Mouse (Mus musculus): Measurements from ENCODE around the gene Gm648.
"Not testable (repeated sequence)": the region's sequence is repeated elsewhere in the genome, so short reads cannot be mapped to it uniquely, and the experiment has no call there.

Gm648 gene

DNA sequence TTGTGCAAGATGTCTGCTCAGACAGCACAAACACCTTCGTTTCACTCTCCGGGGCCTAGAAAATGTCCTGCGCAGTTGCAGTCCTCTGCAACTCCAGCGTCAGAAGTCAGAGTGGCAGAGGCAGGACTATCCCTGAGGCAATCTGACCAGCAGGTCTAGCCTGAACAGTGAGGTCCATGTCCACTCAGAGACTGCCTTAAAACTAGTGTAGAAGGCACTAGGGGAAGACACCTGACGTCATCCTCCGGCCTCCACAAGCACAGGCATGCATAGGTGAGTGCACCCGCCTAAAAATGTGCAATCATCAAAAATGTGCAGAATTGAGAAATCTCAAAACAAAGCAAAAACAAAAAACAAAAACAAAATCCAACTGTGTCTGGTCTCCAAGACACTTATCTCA is at the start of gene Gm648:
Gene Gm648, minus strand, starts transcription at position 101 of the 400 bp plus-strand sequence.
- no peak for DNase-seq (ENCODE audit: extremely low spot score, low read depth, low spot score)

DNA sequence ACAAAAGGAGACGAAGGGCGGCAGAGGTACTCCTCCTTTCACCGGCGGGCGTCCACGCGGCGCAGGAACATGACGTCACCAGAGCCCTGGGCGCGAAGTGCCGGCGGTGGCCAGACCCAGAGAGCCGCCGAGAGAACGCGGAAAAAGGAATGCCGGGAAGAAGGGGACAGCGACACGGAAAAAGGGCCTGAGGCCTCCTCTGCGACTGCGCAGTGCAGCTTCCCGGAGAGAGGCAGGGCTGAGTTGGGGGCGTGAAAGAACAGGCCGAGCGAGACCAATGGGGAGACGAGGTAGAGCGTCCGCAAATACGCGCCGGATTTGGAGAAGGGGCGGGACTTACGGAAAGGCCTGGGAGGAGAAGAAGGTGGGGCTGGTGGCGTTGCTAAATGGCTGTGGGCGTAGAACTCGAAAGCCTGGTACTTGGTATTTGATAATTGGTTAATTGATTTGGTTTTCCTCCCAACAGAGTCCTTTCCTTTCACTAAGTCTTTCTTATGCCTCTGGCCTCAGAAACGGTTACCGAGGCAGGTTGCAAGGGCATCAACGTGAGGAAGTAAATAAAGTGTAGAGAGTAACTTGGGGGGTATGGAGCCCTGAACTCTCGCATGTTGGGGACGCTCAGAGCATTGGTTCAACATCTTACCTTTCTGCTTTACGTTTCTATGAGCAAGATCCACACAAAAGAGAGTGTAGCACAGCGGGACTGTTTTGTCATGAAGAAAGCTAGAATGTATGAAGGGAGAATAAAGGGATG is 48.7 kb upstream of the Gm648 start, which contains the start of gene Mmgt1:
Gene Mmgt1, minus strand, starts transcription at position 183 of the 754 bp plus-strand sequence.
- DNase-seq (ENCODE audit: extremely low spot score, low read depth, low spot score) = peak; percentile 74

DNA sequence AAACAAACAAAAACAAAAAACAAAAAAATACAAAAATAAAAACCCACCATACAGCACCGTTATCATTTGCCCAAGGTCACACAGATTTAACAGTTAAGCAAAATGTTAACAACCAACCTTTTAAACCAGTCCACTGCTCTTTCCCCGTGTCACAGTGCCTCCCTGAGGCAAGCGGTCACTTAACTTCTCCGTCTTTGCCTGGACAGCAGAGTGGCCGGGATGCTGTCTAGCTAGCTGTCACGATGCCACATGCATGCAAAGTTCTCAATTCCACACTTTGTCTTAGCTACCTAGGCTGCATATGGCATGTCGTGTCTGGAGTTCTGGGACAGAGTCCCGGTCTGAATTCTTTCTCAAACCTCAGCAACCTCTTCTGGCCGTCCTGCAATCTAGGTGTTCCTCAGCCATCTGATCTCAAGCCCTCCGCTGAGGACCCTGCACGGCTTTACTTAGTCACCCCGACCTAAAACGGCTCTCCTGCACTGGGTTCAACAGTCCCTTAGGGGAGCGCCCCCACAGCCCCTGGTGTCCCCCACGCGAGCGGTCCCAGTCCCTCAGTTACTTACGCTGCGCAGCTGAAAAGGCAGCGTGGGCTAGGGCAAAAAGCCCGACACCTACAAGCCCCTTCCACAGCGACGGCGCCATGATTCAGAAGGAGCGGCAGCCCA is 47.9 kb upstream of the Gm648 start:
- no peak for DNase-seq (ENCODE audit: extremely low spot score, low read depth, low spot score)

DNA sequence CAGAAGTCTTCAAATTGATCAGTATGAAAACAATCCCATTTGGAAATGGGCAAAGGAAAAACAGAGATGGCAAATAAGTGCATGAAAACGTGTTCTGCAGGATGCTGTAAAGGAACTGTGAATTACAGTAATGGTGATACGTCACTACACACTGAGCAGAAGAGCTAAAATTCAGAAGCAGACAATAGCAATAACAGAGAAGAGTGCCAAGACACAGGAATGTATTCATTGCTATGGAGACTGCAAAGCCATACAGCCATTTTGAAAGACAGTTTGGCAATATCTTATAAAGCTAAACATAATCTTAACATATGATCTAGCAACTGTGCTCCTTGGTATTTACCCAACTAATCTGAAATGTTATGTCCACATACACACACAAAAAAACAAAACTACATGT is 28.8 kb upstream of the Gm648 start:
- DNase-seq (ENCODE audit: extremely low spot score, low read depth, low spot score) = no peak

DNA sequence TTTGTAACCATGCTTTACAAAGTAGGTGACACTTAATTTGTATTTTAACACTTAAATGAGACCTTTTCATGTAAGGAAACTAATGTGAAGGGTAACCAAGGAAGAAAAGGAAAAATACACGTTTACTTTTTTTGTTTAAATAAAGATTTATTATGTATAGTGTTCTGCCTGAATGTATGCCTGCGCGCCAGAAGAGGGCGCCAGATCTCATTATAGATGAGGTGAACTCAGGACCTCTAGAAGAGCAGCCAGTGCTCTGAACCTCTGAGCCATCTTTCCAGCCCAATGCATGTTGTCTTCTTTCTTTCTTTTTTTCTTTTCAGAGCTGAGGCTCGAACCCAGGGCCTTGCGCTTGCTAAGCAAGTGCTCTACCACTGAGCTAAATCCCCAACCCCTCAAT is 23.1 kb upstream of the Gm648 start:
- no peak for DNase-seq (ENCODE audit: extremely low spot score, low read depth, low spot score)

DNA sequence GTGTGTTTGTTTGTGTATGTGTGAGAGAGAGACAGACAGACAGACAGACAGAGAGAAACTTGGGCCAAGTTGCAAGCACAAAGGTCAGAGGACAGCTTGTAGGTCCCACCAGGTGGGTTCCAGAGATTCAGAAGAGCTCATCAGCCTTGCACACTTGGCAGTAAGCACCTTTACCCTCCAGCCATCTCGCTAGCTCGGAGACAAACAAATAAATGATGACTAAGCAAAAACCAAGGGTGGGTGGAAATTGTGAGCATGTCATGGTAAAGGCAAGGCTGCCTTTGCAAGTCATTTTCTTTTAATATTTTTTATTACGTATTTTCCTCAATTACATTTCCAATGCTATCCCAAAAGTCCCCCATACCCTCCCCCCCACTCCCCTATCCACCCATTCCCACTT is 4.2 kb upstream of the Gm648 start:
- DNase-seq (ENCODE audit: extremely low spot score, low read depth, low spot score) = no peak

DNA sequence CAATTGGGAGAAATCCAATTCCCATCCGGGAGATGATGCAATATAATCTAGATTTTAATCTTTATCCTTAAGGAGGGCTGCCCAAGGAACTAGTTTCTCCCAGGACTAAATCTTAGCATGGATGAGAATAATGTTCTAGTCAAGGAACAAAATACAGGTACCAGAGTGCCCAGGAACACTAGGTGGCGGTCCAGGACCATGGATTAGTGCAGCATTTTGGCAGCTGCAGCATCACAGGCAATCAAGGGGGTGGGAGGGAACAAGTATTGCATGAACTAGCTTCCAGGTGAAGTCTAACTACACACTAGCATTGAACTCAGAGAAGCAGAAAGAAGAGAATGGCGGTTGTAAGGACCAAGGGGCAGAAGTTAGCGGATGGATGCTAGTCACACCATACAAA is 12.2 kb downstream of the Gm648 start:
- DNase-seq (ENCODE audit: extremely low spot score, low read depth, low spot score) = no peak

DNA sequence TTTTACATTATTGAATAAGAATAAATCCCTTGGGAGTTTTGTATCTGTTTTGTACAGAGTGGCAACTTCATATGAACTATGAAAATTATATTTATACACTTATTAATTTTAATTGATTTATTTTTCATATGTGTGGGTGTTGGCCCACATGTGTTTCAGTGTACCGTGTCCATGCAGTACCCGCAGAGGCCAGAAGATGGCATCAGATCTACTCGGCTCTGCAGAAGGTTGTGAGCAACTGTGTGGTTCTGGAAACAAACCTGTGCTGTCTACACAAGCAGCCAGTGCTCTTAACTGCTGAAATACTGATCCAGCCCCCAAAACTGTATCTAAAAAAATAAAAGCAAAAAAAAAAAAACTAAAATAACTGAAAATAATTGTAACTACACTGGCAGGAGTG is 18.1 kb downstream of the Gm648 start:
- DNase-seq (ENCODE audit: extremely low spot score, low read depth, low spot score) = peak; percentile 6

DNA sequence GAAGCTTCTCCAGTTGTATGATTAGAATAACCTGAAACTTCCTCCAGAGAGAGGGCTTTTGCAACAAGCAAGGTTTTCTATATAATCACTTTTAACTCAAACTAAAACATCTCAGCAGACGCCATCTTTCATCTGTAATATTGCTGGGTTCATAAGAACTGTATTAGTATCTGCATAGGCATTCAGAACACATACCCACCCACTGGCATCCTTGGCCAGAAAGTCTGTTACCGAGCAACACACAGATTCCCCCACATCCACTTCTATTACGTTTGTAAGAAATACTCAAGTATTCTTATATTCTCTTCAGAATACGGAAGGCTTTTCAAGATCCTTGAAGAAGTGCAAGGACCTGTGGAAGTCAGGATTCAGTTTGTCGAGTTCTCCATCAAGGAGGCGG is 25.0 kb downstream of the Gm648 start, which contains the start of gene Gm10477:
Gene Gm10477, plus strand, starts transcription at position 301 of the 400 bp plus-strand sequence.
- not testable (repeated sequence) for DNase-seq (ENCODE audit: extremely low spot score, low read depth, low spot score)

DNA sequence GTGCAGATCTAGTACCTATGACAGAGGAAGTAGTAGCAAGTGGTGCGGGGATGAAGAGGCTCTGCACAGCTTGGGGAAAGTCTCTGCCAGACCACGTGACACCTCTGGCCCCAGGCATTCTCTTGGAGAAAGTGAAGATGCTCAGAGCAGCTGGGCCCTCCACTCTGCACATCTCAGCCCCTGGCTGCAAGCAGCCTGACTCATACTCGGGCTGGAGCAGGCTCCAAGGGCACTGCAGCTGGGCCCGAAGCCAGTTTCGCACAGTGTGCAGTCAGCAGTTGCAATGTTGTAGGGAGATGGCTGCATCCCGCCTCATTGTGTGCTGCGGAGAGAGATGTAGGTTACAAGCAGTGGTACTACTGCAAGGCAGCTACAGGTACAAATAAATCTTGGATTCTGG is 52.2 kb downstream of the Gm648 start:
- DNase-seq (ENCODE audit: extremely low spot score, low read depth, low spot score) = no peak

Data from hindlimb bud, embryonic 11.5 days (tissue).